Mouse (Mus musculus) MEL (cell line): ENCODE measurements around the gene Epb41l5. TPM values are rescaled to one million over a fixed set of nuclear protein-coding genes. Genes with fewer than 3 reads are reported as not detected.

Source experiments
- DNase-seq: peaks from one replicate; pipeline ENCODE4 v3.0.0; 2011; ENCODE audit warnings: low read depth, low spot score
- H3K27ac ChIP-seq: 2 replicates; pipeline ENCODE4 v1.5.1; 2012; ENCODE audit warnings: low read depth, mild to moderate bottlenecking, control low read depth, low read length, moderate library complexity; ENCODE audit not compliant: control insufficient read depth
- H3K27me3 ChIP-seq, 2 experiments: fragments of 150-350 bp in 1 of 2; sonication (generic) in 1 of 2; 2 replicates each; pipeline ENCODE4 v1.6.1; 2012; ENCODE audit warnings: low read length in 2 of 2, mild to moderate bottlenecking in 2 of 2, improper control_type of control experiment in 1 of 2, moderate library complexity in 1 of 2; ENCODE audit not compliant: insufficient read depth in 2 of 2, control insufficient read depth in 1 of 2
- H3K36me3 ChIP-seq, 2 experiments: 2 replicates each; pipeline ENCODE4 v1.6.1; 2012 to 2014; ENCODE audit warnings: low read length in 2 of 2, improper control_type of control experiment in 1 of 2, inconsistent platforms in 1 of 2, mild to moderate bottlenecking in 1 of 2; ENCODE audit not compliant: insufficient read depth in 2 of 2, control insufficient read depth in 1 of 2
- H3K4me1 ChIP-seq, 2 experiments: fragments of 150-350 bp in 1 of 2; sonication (generic) in 1 of 2; 2 replicates each; pipeline ENCODE4 v1.6.1; 2012; ENCODE audit warnings: low read length in 2 of 2, improper control_type of control experiment in 1 of 2, mild to moderate bottlenecking in 1 of 2; ENCODE audit not compliant: insufficient read depth in 2 of 2, control insufficient read depth in 1 of 2
- H3K4me3 ChIP-seq, 2 experiments: fragments of 150-350 bp in 1 of 2; sonication (generic) in 1 of 2; 2 replicates each; pipeline ENCODE4 v1.5.1; 2012; ENCODE audit warnings: low read depth in 2 of 2, low read length in 2 of 2, mild to moderate bottlenecking in 2 of 2, moderate library complexity in 2 of 2, control low read depth in 1 of 2, improper control_type of control experiment in 1 of 2; ENCODE audit not compliant: control insufficient read depth in 1 of 2, insufficient read depth in 1 of 2
- H3K79me2 ChIP-seq: 2 replicates; pipeline ENCODE4 v1.6.1; 2012; ENCODE audit warnings: mild to moderate bottlenecking, low read length, moderate library complexity; ENCODE audit not compliant: control insufficient read depth, poor library complexity, insufficient read depth
- H3K9ac ChIP-seq: 2 replicates; pipeline ENCODE4 v1.6.1; 2012; ENCODE audit warnings: low read depth, mild to moderate bottlenecking, control low read depth, low read length, moderate library complexity; ENCODE audit not compliant: control insufficient read depth, poor library complexity, severe bottlenecking
- H3K9me3 ChIP-seq: fragments of 150-350 bp; sonication (generic); replicated peaks from 2 replicates; pipeline ENCODE4 v1.6.1; 2012; ENCODE audit warnings: mild to moderate bottlenecking, low read length, improper control_type of control experiment, moderate library complexity; ENCODE audit not compliant: insufficient read depth
- BHLHE40 ChIP-seq: IDR thresholded peaks from 2 replicates; pipeline ENCODE4 v1.6.1; 2012; ENCODE audit warnings: low read depth, mild to moderate bottlenecking, inconsistent platforms, low read length, improper control_type of control experiment, borderline replicate concordance
- CHD1 ChIP-seq: IDR thresholded peaks from 2 replicates; pipeline ENCODE4 v1.6.1; 2012; ENCODE audit warnings: low read depth, mild to moderate bottlenecking, inconsistent platforms, low read length, improper control_type of control experiment
- CHD2 ChIP-seq: IDR thresholded peaks from 2 replicates; pipeline ENCODE4 v1.6.1; 2011; ENCODE audit warnings: low read length, improper control_type of control experiment
- CTCF ChIP-seq, 3 experiments: IDR thresholded peaks in 2 of 3; conservative IDR thresholded peaks in 1 of 3; 2 replicates each; pipeline ENCODE4 v1.5.1; 2011 to 2012; ENCODE audit warnings: low read length in 3 of 3, low read depth in 2 of 3, mild to moderate bottlenecking in 2 of 3, improper control_type of control experiment in 1 of 3, inconsistent platforms in 1 of 3, mixed read lengths in 1 of 3, moderate library complexity in 1 of 3; ENCODE audit not compliant: control insufficient read depth in 1 of 3, insufficient read depth in 1 of 3, poor library complexity in 1 of 3, severe bottlenecking in 1 of 3
- E2F4 ChIP-seq: IDR thresholded peaks from 2 replicates; pipeline ENCODE4 v1.6.1; 2011; ENCODE audit warnings: low read depth, low read length, improper control_type of control experiment, borderline replicate concordance
- ELF1 ChIP-seq: IDR thresholded peaks from 2 replicates; pipeline ENCODE4 v1.6.1; 2014; ENCODE audit warnings: low read depth, mild to moderate bottlenecking, inconsistent platforms, low read length, improper control_type of control experiment, moderate library complexity
- EP300 ChIP-seq, 2 experiments: IDR thresholded peaks; 2 replicates each; pipeline ENCODE4 v1.6.1; 2011; ENCODE audit warnings: improper control_type of control experiment in 2 of 2, low read length in 2 of 2, low read depth in 1 of 2, mild to moderate bottlenecking in 1 of 2
- GABPA ChIP-seq: IDR thresholded peaks from 2 replicates; pipeline ENCODE4 v1.6.1; 2012; ENCODE audit warnings: low read depth, mild to moderate bottlenecking, inconsistent platforms, low read length, improper control_type of control experiment, moderate library complexity
- HCFC1 ChIP-seq: IDR thresholded peaks from 2 replicates; pipeline ENCODE4 v1.6.1; 2012; ENCODE audit warnings: low read depth, mild to moderate bottlenecking, inconsistent platforms, low read length, improper control_type of control experiment, moderate library complexity
- JUND ChIP-seq: IDR thresholded peaks from 2 replicates; pipeline ENCODE4 v1.6.1; 2011; ENCODE audit warnings: low read depth, mild to moderate bottlenecking, improper control_type of control experiment, low read length
- MAFK ChIP-seq: IDR thresholded peaks from 2 replicates; pipeline ENCODE4 v1.6.1; 2011; ENCODE audit warnings: low read depth, mild to moderate bottlenecking, low read length, improper control_type of control experiment, borderline replicate concordance
- MAX ChIP-seq: IDR thresholded peaks from 2 replicates; pipeline ENCODE4 v1.6.1; 2011; ENCODE audit warnings: low read length, improper control_type of control experiment
- MAZ ChIP-seq: IDR thresholded peaks from 2 replicates; pipeline ENCODE4 v1.6.1; 2012; ENCODE audit warnings: low read depth, mild to moderate bottlenecking, inconsistent platforms, low read length, improper control_type of control experiment
- MYB ChIP-seq: IDR thresholded peaks from 2 replicates; pipeline ENCODE4 v1.6.1; 2011; ENCODE audit warnings: mild to moderate bottlenecking, low read depth, low read length, improper control_type of control experiment
- MYC ChIP-seq: IDR thresholded peaks from 2 replicates; pipeline ENCODE4 v1.6.1; 2011; ENCODE audit warnings: low read depth, mild to moderate bottlenecking, low read length, improper control_type of control experiment, moderate library complexity
- NELFE ChIP-seq: IDR thresholded peaks from 2 replicates; pipeline ENCODE4 v1.6.1; 2011; ENCODE audit warnings: low read depth, low read length, improper control_type of control experiment
- POLR2A ChIP-seq, 2 experiments: IDR thresholded peaks; 2 replicates each; pipeline ENCODE4 v1.6.1; 2011 to 2012; ENCODE audit warnings: low read length in 2 of 2, mild to moderate bottlenecking in 2 of 2, control low read depth in 1 of 2, improper control_type of control experiment in 1 of 2, low read depth in 1 of 2, moderate library complexity in 1 of 2; ENCODE audit not compliant: control insufficient read depth in 1 of 2, insufficient read depth in 1 of 2, poor library complexity in 1 of 2
- POLR2AphosphoS5 ChIP-seq: IDR thresholded peaks from 2 replicates; pipeline ENCODE4 v1.6.1; 2012; ENCODE audit warnings: low read depth, borderline replicate concordance, mild to moderate bottlenecking, inconsistent platforms, low read length, moderate library complexity, mixed read lengths
- RAD21 ChIP-seq: IDR thresholded peaks from 2 replicates; pipeline ENCODE4 v1.6.1; 2011; ENCODE audit warnings: mild to moderate bottlenecking, low read depth, low read length, improper control_type of control experiment
- RCOR1 ChIP-seq: IDR thresholded peaks from 2 replicates; pipeline ENCODE4 v1.6.1; 2012; ENCODE audit warnings: low read depth, mild to moderate bottlenecking, inconsistent platforms, low read length, improper control_type of control experiment
- SIN3A ChIP-seq: IDR thresholded peaks from 2 replicates; pipeline ENCODE4 v1.6.1; 2012; ENCODE audit warnings: low read length, improper control_type of control experiment, inconsistent platforms
- SMC3 ChIP-seq: IDR thresholded peaks from 2 replicates; pipeline ENCODE4 v1.6.1; 2011; ENCODE audit warnings: low read depth, low read length, improper control_type of control experiment
- TAL1 ChIP-seq: IDR thresholded peaks from 2 replicates; pipeline ENCODE4 v1.6.1; 2012; ENCODE audit warnings: mild to moderate bottlenecking, inconsistent platforms, low read length, moderate library complexity, mixed read lengths
- TBP ChIP-seq: IDR thresholded peaks from 2 replicates; pipeline ENCODE4 v1.8.0; 2011; ENCODE audit warnings: low read depth, low read length, improper control_type of control experiment
- TCF12 ChIP-seq: IDR thresholded peaks from 2 replicates; pipeline ENCODE4 v1.6.1; 2014; ENCODE audit warnings: low read depth, mild to moderate bottlenecking, inconsistent platforms, low read length, improper control_type of control experiment, moderate library complexity
- ZKSCAN1 ChIP-seq: IDR thresholded peaks from 2 replicates; pipeline ENCODE4 v1.6.1; 2012; ENCODE audit warnings: low read depth, mild to moderate bottlenecking, inconsistent platforms, low read length, improper control_type of control experiment, moderate library complexity
- ZNF384 ChIP-seq: IDR thresholded peaks from 2 replicates; pipeline ENCODE4 v1.6.1; 2012; ENCODE audit warnings: low read depth, mild to moderate bottlenecking, inconsistent platforms, low read length, improper control_type of control experiment
- polyA plus RNA-seq, 2 experiments: library from polyadenylated mRNA; stranded (reverse) in 1 of 2; unstranded in 1 of 2; fragments of >175 nt in 1 of 2; fragments of >200 nt in 1 of 2; gene quantifications; 2 replicates each; pipeline versions ENCODE4 v1.2.1 to v1.2.4; 2012; ENCODE audit warnings: low replicate concordance in 2 of 2, low read depth in 1 of 2; ENCODE audit not compliant: insufficient read length in 2 of 2, insufficient read depth in 1 of 2, missing spikeins in 1 of 2
- total RNA-seq: library from RNA; depleted of rRNA; stranded (reverse); fragments of 300-350 nt; gene quantifications from 2 replicates; pipeline ENCODE4 v1.2.3, GENCODE M21; 2012

The Epb41l5 gene
- total and polyA plus RNA-seq, 3 experiments = 7.0 to 8.8 TPM; not detected in 1

DNA sequence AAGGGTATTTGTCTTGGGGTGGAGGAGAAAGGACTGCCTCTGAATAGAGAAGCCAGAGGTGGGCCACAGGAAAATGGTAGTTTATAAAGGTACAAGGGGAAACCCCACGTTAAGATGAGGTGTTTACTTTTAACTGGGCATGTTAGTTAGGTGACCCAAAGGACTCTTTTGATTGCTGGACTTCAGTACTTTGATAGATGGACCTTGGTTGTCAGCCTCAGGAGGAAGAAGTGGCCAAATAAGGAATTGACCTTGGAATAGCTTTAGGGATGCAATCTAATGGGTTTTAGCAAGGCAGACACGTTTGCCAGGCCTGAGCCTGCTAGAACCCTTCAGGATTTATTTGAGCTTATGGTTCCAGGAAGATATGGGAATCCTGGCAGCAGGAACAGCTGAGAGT, 109.5 kb downstream of the Epb41l5 start:
- Histone ChIP-seq H3K27me3 (no peaks in the 10 kb centered on the region), H3K4me3 (no peak overlapping the region), H3K27ac (no peak overlapping the region), H3K9ac (no peak overlapping the region), H3K4me1 (no peaks in the 10 kb centered on the region), H3K9me3 (no peaks in the 10 kb centered on the region), H3K79me2 (no peaks in the 10 kb centered on the region), H3K36me3 (no peaks in the 10 kb centered on the region)
- DNase-seq = no peak
- TF ChIP-seq CHD2 (no peak), MYC (no peak), RCOR1 (no peak), E2F4 (no peak), BHLHE40 (no peak), POLR2AphosphoS5 (no peak), EP300 (IDR thresholded peaks at IDR 0.05; ENCODE audit: low read depth in 1 of 2, low read length in 2 of 2) (no peak), GABPA (no peak), HCFC1 (no peak), NELFE (no peak)

GRCm38 (mm10) chr1:119537651-119538050, 111.1 kb downstream of the Epb41l5 start:
- H3K79me2 ChIP-seq = no peaks in the 10 kb centered on the region
- H3K9ac ChIP-seq = no peak overlapping the region
- H3K27ac ChIP-seq = no peak overlapping the region
- H3K36me3 ChIP-seq = no peaks in the 10 kb centered on the region
- no peak for TF ChIP-seq HCFC1
- no peak for TF ChIP-seq MAX
- no peak for TF ChIP-seq JUND
- no peak for TF ChIP-seq TBP
- TF ChIP-seq, all 39 proteins: peak for 0
- no peak for DNase-seq
- Histone ChIP-seq H3K4me1 (no peaks in the 10 kb centered on the region), H3K4me3 (no peak overlapping the region), H3K9me3 (no peaks in the 10 kb centered on the region), H3K27me3 (no peaks in the 10 kb centered on the region)

DNA sequence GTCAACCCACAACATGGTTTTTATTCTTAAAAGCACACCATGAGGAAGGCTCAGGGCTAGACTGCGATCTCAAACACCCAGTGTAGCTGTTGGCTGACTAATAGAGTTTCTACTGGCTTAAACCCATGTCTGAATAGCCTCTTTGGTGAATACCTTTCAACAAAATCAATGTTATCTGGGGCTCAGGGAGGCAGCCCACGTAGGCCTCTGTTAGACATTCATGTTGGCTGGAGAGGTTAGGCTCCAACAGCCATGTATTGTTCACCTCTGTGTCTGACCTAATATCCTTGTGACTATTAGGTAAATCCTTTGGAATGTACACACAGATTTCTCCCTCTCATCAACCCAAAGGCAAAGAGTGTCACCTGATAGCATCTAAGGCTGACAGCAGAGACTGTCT, 112.7 kb downstream of the Epb41l5 start:
- Histone ChIP-seq H3K36me3 (no peaks in the 10 kb centered on the region), H3K27me3 (no peaks in the 10 kb centered on the region), H3K4me1 (no peaks in the 10 kb centered on the region), H3K9ac (no peak overlapping the region), H3K27ac (no peak overlapping the region), H3K4me3 (no peak overlapping the region), H3K79me2 (no peaks in the 10 kb centered on the region), H3K9me3 (no peaks in the 10 kb centered on the region)
- TF ChIP-seq NELFE (no peak), RCOR1 (no peak), POLR2AphosphoS5 (no peak), TAL1 (no peak), ELF1 (no peak), CHD1 (no peak), SMC3 (no peak), MYB (no peak), CHD2 (no peak), POLR2A (IDR thresholded peaks at IDR 0.05; ENCODE audit: control insufficient read depth in 1 of 2, insufficient read depth in 1 of 2, low read depth in 1 of 2, low read length in 2 of 2, poor library complexity in 1 of 2) (no peak), CTCF (IDR thresholded peaks at IDR 0.05 in 2 of 3, conservative IDR thresholded peaks at IDR 0.05 in 1 of 3; ENCODE audit: control insufficient read depth in 1 of 3, insufficient read depth in 1 of 3, low read depth in 2 of 3, low read length in 3 of 3, poor library complexity in 1 of 3, severe bottlenecking in 1 of 3) (no peak), SIN3A (no peak), ZKSCAN1 (no peak), RAD21 (no peak), E2F4 (no peak), ZNF384 (no peak), TCF12 (no peak), MAFK (no peak), MAZ (no peak)
- no peak for DNase-seq
